Mouse (Mus musculus): ENCODE data around the gene Eif2s3x.

DNA sequence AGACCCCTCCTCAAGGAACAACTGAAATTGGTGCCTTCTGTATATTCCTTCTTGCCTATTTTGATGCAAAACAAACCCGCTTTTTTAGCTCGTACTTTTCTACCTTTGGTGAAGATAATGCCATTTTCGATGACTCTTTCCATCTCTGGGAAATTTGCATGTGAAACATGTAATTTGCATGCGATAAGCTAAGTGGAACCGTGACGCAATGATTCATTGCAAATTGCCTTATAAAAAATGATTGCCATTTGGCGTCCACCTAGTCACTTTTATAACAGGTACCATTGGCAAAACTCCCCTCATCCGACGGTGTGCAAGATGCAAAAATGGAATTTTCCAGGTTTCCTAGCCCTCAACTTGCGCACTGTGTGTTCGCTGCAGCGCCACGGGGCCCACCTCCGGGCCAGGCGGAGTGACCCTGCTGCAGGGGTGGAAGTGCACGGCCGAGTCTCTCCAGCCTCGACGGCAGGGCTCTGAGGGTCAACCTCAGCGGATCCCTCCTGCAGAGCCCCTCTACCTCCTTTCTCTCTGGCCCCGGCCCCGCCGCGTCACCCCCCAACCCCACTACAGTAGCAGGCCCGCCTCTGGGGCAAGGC is 21.4 kb upstream of the Eif2s3x start:
- TF ChIP-seq POLR2A (IDR thresholded peaks at IDR 0.05; ENCODE audit: low read depth, low read length), result no peak
- TF ChIP-seq CTCF (IDR thresholded peaks at IDR 0.05; ENCODE audit: extremely low read depth, insufficient read length, insufficient replicate concordance, low read depth, low read length), result no peak

Data from small intestine, adult 2 months (tissue).